Mouse (Mus musculus) intestine, embryonic 14.5 days (tissue): ENCODE measurements around the gene Galnt14. TPM values are rescaled to one million over a fixed set of nuclear protein-coding genes. Genes with fewer than 3 reads are reported as not detected.
A peak's percentile ranks its signal among the peaks of the same experiment; 100 is the strongest.

ENCODE experiments used
- ATAC-seq: fragments of 200-750 bp; cut with Nextera tagmentation; replicated peaks from 2 replicates; pipeline ENCODE4 v1.8.0; 2017; ENCODE audit warnings: low read depth, moderate number of reproducible peaks, moderate TSS enrichment, moderate library complexity; ENCODE audit not compliant: low FRiP score, low TSS enrichment
- DNase-seq: peaks from one replicate; pipeline ENCODE4 v3.0.0-alpha.2; 2018; ENCODE audit warnings: low spot score
- H3K27ac ChIP-seq: fragments of 300-500 bp; sonication (generic); 2 replicates; pipeline ENCODE4 v1.5.1; 2014; ENCODE audit warnings: low read depth, mild to moderate bottlenecking, control low read depth
- H3K27me3 ChIP-seq: fragments of 300-500 bp; sonication (generic); replicated peaks from 2 replicates; pipeline ENCODE4 v1.6.1; 2014; ENCODE audit warnings: low read length, control low read depth; ENCODE audit not compliant: control insufficient read depth, insufficient read depth
- H3K36me3 ChIP-seq: fragments of 300-500 bp; sonication (generic); 2 replicates; pipeline ENCODE4 v1.6.1; 2014; ENCODE audit warnings: low read length, control low read depth; ENCODE audit not compliant: control insufficient read depth, insufficient read depth
- H3K4me1 ChIP-seq: fragments of 300-500 bp; sonication (generic); replicated peaks from 2 replicates; pipeline ENCODE4 v1.6.1; 2014; ENCODE audit warnings: low read length, control low read depth, mixed read lengths; ENCODE audit not compliant: control insufficient read depth, insufficient read depth
- H3K4me2 ChIP-seq: fragments of 300-500 bp; sonication (generic); 2 replicates; pipeline ENCODE4 v1.6.1; 2014; ENCODE audit warnings: low read length
- H3K4me3 ChIP-seq: fragments of 300-500 bp; sonication (generic); 2 replicates; pipeline ENCODE4 v1.5.1; 2014; ENCODE audit warnings: low read depth, low read length, control low read depth, mixed read lengths
- H3K9ac ChIP-seq: fragments of 300-500 bp; sonication (generic); 2 replicates; pipeline ENCODE4 v1.6.1; 2014; ENCODE audit warnings: mild to moderate bottlenecking, low read length
- H3K9me3 ChIP-seq: fragments of 300-500 bp; sonication (generic); 2 replicates; pipeline ENCODE4 v1.6.1; 2016; ENCODE audit warnings: low read length, control low read depth; ENCODE audit not compliant: control insufficient read depth
- WGBS: fragments of 180-500 bp; shearing (Covaris S2); extraction: QIAGEN DNeasy Blood & Tissue Kit; methylation state at CpG from one replicate; pipeline ENCODE4 v1.1.7; 2014; 5-methylcytosine and 5-hydroxymethylcytosine counted together
- polyA plus RNA-seq: library from polyadenylated mRNA; unstranded; fragments of >200 nt; fragmentation: Nextera tagmentation; extraction: Ambion mirVana; gene quantifications from 2 replicates; pipeline ENCODE4 v1.2.1, GENCODE M21; 2014

Galnt14 gene
- 0.94 and 1.2 TPM in 2 replicates for polyA plus RNA-seq

DNA sequence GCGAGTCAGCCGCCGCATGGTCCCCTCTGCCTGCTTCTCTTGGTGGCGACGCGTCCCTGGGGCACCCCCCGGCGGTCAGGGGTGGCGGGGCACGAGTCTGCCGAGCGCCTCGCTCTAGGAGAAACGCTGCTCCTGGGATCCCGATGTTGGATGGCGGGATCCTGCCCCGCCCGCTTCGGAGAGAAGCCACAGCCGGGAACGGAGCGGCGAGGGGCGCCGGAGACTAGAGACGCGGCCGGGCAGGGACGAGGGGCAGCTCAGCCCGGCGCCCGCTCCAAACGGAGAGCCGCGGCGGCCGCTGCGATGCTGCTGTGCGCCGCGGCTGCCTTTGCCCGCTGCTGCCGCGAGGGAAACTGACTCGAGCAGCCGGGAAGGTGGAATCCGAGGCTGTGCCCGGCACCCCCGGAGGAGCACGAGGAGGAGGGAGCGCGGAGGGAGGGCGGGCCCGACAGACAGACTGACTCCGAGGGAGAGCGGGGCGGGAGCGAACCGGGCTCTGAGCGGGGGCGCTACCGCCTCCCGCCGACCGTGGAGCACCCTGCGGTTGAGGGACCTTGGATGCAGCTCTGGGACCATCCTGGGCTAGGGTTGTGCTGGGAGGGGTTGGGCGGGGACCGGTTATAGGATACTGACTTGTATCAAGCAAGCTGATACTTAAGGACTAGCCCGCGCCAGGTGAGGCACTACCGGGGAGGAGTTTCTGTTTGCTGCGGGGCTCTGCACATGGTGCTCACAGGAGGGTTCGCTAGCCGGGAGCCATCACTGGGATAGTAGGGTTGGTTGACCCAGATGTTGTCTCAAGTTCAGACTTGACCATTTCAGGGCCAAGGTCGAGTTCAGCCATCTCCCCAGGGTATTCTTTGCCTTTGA, at the start of gene Galnt14:
TSS of gene Galnt14 (minus strand) at position 412 of the 870 bp plus-strand sequence.
- DNase-seq, result peak; percentile 84
- Histone ChIP-seq H3K27me3 (peaks cover 52% of the 10 kb centered on the region), H3K27ac (no peak within 1 kb of the TSS), H3K9me3 (peaks cover 7% of the 10 kb centered on the region; the same call in 1 of the 2 replicates), H3K4me1 (0 out of 2 replicates have a peak, but pooled peaks cover 6% of the 10 kb centered on the region), H3K4me2 (peak within 1 kb of the TSS; percentile 93), H3K9ac (peak within 1 kb of the TSS; percentile 36; the same call in 1 of the 2 replicates), H3K36me3 (no peaks in the 10 kb centered on the region), H3K4me3 (peak within 1 kb of the TSS; percentile 44)
- peak; percentile 73 for ATAC-seq
- WGBS, result under 1% methylated on average over 64 of the region's 75 CpGs

DNA sequence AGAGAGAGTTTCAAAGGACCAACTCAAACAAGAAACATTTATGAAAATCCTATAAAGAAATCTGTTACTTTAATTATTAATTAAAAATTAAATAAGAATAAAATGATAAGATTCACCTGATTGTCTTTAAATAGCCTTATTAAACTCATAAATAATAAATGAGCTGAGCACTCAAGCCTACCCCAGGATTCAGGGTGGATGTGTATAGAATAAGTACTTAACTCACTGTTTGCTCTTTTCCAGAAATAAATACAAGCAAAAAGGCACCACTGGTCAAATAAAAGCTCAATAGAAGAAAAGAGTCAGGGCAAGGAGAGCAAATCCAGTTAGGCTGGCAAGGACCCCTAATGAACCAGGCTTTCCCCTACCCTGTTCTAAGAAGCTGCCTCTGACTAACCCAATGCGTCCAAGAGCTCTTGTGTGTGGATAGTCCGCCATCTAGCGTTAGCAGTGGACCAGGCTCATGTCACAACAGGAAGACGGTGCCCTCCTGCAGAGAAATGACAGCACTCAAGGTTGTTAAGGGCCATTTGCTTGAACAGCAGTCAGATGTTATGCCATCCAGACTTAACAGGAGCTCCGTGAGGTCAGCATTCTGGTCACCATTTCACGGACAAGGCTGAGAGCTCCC, 33.5 kb upstream of the Galnt14 start:
- ATAC-seq, result peak; percentile 77
- Histone ChIP-seq H3K9ac (no peak overlapping the region), H3K4me1 (no peaks in the 10 kb centered on the region), H3K9me3 (no peaks in the 10 kb centered on the region), H3K36me3 (no peaks in the 10 kb centered on the region), H3K27me3 (no peaks in the 10 kb centered on the region), H3K4me3 (no peak overlapping the region), H3K27ac (no peak overlapping the region), H3K4me2 (no peak overlapping the region)
- 3% methylated on average over 6 of the region's 6 CpGs for WGBS
- peak; percentile 83 for DNase-seq

DNA sequence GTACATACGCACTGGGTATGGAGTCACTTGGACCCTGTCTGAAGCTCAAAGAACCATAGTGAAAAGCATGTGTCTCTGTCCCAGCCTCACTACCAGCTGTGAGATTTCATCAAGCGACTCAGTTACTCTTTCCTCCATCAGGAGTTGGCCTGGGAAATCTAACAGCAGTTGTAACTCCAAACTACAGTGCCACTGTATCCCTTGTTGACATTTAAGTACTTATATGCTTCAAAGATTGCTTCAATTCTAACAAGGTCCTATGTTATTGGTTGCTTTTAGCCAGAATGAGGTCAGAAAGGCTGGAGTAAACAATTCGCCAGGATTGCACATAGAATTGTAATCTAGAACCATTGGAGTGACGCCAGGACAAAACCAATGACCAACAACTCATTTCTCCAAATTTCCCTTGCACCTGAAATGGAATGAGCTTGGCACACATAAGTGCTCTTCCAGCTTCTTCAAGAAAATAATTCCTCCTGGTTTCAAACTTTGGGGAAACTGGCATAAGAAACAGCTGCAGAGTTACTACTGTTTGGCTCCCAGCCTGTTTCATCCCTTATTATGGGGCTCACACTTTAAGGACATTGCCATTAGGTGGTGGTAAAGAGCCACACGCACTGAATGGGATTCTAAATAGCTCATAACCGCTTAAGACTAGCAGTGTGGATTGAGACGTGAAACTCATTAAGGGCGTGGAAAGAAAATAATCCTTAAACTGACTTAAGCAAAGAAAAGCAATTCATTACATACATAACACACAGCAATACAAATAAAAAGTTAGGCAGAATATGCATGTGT, 13.8 kb upstream of the Galnt14 start:
- DNase-seq, result no peak

DNA sequence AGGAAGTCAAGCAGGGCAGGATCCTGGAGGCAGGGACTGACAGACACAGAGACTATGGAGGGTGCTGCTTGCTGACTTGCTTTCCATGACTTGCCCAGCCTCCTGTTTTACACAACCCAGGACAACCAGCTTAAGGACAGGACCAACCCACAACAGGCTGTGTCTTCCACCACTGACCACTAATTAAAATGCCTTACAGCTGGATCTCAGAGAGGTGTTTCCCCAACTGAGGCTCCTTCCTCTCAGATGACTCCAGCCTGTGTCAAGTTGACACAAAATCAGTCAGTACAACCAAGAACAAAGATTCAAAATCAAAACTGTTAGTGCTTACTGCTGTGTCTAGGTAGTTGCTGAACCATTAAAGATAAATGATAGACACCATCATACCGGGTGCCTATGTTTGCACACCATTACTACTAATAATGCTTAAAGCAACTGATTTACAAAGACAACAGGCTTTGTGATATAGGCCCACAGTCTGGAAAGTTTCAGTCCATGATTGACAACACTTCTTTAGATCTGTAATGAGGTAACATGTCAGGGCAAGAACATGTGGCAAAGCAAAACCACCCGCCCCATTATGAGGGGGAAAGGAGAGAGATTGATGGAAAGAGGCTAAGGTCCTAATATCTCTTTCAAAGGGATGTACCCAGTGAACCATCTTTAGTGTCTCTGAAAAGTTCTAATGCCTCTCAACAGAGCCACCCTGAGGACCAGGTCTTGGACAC, 8.9 kb upstream of the Galnt14 start:
- H3K9ac ChIP-seq, result no peak overlapping the region
- H3K4me3 ChIP-seq, result no peak overlapping the region
- H3K27me3 ChIP-seq, result peaks cover under 1% of the 10 kb centered on the region; the same call in 1 of the 2 replicates
- no peak overlapping the region for H3K4me2 ChIP-seq
- 86% methylated on average over 2 of the region's 2 CpGs for WGBS
- no peak overlapping the region for H3K27ac ChIP-seq
- H3K36me3 ChIP-seq, result no peaks in the 10 kb centered on the region
- no peaks in the 10 kb centered on the region for H3K4me1 ChIP-seq
- ATAC-seq, result no peak
- no peak for DNase-seq
- no peaks in the 10 kb centered on the region for H3K9me3 ChIP-seq

More for the DNA sequence above, 13.8 kb upstream of the Galnt14 start:
- Histone ChIP-seq H3K36me3 (no peaks in the 10 kb centered on the region), H3K4me2 (no peak overlapping the region), H3K4me1 (no peaks in the 10 kb centered on the region), H3K9ac (no peak overlapping the region), H3K4me3 (no peak overlapping the region), H3K27ac (no peak overlapping the region), H3K27me3 (no peaks in the 10 kb centered on the region), H3K9me3 (no peaks in the 10 kb centered on the region)
- 67% methylated on average over 8 of the region's 8 CpGs for WGBS
- ATAC-seq, result no peak

DNA sequence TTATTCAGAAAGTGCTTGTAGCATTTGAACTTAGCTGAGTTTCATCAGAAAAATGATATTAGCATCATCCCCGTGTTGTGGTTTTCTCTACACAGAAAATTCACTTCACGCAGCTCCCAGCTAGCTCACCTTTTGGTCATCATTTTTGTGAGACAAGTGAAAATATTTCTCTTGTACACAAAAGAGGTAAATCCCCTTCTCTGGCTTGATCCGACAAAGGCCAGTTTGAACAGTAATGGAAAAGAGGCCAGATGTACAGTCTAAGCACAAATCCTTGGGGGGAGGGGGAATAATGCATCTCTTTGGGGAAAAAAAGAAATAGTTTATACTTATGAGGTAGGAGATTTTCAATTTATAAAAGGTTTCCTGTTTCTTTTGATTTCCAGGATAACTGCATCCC, 6.4 kb upstream of the Galnt14 start:
- Histone ChIP-seq H3K9me3 (no peaks in the 10 kb centered on the region), H3K36me3 (no peaks in the 10 kb centered on the region), H3K9ac (no peak overlapping the region), H3K4me3 (no peak overlapping the region), H3K27me3 (peaks cover 17% of the 10 kb centered on the region), H3K27ac (no peak overlapping the region), H3K4me1 (no peaks in the 10 kb centered on the region), H3K4me2 (no peak overlapping the region)
- ATAC-seq, result no peak
- DNase-seq, result no peak
- 65% methylated on average over 3 of the region's 3 CpGs for WGBS

DNA sequence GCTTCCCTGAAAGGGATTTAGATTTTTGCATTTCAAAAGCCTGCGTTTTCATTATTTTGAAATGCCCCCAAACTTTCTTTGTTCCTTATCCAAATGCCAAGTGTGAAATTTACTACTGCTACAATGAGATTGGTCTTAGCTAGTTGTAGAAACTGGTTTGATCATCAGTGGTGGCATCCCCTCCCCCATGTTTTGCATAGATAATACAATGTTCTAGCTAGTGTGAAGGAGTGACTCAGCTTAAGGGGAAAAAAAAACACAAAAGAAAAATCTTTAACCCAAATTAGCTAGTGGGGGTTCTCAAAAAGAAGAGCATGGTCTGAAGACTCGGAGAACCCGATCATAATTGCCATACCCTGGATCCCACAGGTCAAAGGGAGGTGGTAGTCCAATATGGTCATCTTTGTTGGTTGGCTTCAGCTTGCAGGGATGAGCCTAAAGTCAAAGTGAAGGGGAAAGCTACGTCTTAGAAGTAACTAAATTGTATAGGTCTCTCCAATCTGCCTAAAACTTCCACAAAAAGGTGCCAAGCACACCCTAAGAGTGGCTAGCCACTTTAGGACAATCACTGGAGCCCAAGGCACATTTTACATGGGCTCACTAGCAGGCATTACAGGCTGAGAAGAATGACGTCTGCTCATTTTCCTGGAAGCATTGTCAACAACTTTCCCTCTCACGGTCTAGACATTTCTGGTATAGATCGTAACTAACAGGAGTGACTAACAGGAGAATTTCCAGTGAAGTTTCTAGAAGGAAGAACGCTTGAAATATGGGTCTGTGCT, 4.4 kb upstream of the Galnt14 start:
- DNase-seq, result no peak
- Histone ChIP-seq H3K4me2 (no peak overlapping the region), H3K36me3 (no peaks in the 10 kb centered on the region), H3K9me3 (no peaks in the 10 kb centered on the region), H3K27ac (no peak overlapping the region), H3K27me3 (peaks cover 35% of the 10 kb centered on the region), H3K4me3 (no peak overlapping the region), H3K4me1 (0 out of 2 replicates have a peak, but pooled peaks cover 2% of the 10 kb centered on the region), H3K9ac (no peak overlapping the region)
- no peak for ATAC-seq
- 82% methylated on average over 8 of the region's 8 CpGs for WGBS

DNA sequence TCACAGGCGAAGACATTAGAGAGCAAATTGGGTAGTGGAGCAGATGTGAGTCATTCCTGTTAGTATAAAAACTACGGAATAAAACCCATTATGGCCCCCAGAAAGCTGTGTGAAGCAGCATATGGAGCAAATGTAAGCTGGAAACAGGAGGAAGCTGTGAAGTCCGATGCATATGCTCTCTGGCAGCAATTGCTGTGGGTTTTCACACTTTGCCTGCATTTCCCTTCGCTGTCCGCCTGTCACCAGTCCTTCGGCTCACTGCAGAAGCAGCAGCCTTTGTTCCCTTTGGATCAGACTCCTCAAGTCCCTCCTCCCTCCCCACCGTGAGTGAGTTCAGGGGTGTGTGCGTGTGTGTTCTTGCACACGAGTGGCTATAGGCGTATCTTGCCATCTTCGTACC, 3.1 kb upstream of the Galnt14 start:
- H3K27ac ChIP-seq, result no peak overlapping the region
- H3K4me3 ChIP-seq, result no peak overlapping the region
- H3K36me3 ChIP-seq, result no peaks in the 10 kb centered on the region
- no peak overlapping the region for H3K4me2 ChIP-seq
- 49% methylated on average over 11 of the region's 11 CpGs for WGBS
- H3K9me3 ChIP-seq, result peaks cover 1% of the 10 kb centered on the region; the same call in 1 of the 2 replicates
- H3K9ac ChIP-seq, result no peak overlapping the region
- peaks cover 48% of the 10 kb centered on the region for H3K27me3 ChIP-seq
- no peak for ATAC-seq
- H3K4me1 ChIP-seq, result 0 out of 2 replicates have a peak, but pooled peaks cover 6% of the 10 kb centered on the region
- no peak for DNase-seq
